Mouse (Mus musculus): ENCODE results near the gene Angptl8. TPM values are rescaled to one million over a fixed set of nuclear protein-coding genes. Genes with fewer than 3 reads are reported as not detected.

The Angptl8 gene
- polyA plus RNA-seq, 1 experiment from 2014 or later: 0.83 TPM

- under 1% methylated on average over 26 of the region's 26 CpGs for WGBS
- peak; percentile 79 for DNase-seq (ENCODE audit: low spot score)
- no peaks in the 10 kb centered on the region for H3K27me3 ChIP-seq (ENCODE audit: low read depth, poor library complexity, severe bottlenecking)
- H3K4me3 ChIP-seq: peak overlapping the region; percentile 85
- H3K4me1 ChIP-seq: peaks cover 33% of the 10 kb centered on the region
- peak overlapping the region; percentile 91 for H3K27ac ChIP-seq (replicated peaks)
- H3K9me3 ChIP-seq (replicated peaks): no peaks in the 10 kb centered on the region
- H3K36me3 ChIP-seq: peaks cover 36% of the 10 kb centered on the region
These were observed 37.4 kb upstream of the Angptl8 start for GRCm38 (mm10) chr9:21797921-21798344.

- Histone ChIP-seq H3K4me1 (peaks cover 33% of the 10 kb centered on the region), H3K4me3 (peak within 1 kb of the TSS; percentile 85), H3K9me3 (replicated peaks) (no peaks in the 10 kb centered on the region), H3K27me3 (ENCODE audit: low read depth, poor library complexity, severe bottlenecking) (no peaks in the 10 kb centered on the region), H3K27ac (replicated peaks) (peak within 1 kb of the TSS; percentile 91), H3K36me3 (peaks cover 30% of the 10 kb centered on the region)
- peak; percentile 89 for DNase-seq (ENCODE audit: low spot score)
- WGBS: under 1% methylated on average over 52 of the region's 52 CpGs
These were observed 36.8 kb upstream of the Angptl8 start, which contains the start of gene Kank2 for GRCm38 (mm10) chr9:21798345-21799009. Gene Kank2, minus strand, starts transcription at chr9:21798744.

GRCm38 (mm10) chr9:21799010-21799350 lies 36.3 kb upstream of the Angptl8 start:
- Histone ChIP-seq H3K4me1 (peaks cover 34% of the 10 kb centered on the region), H3K27me3 (ENCODE audit: low read depth, poor library complexity, severe bottlenecking) (no peaks in the 10 kb centered on the region), H3K27ac (replicated peaks) (peak overlapping the region; percentile 91), H3K36me3 (peaks cover 25% of the 10 kb centered on the region), H3K4me3 (peak overlapping the region; percentile 85), H3K9me3 (replicated peaks) (no peaks in the 10 kb centered on the region)
- WGBS: 53% methylated on average over 3 of the region's 3 CpGs
- DNase-seq (ENCODE audit: low spot score): no peak

- Histone ChIP-seq H3K27ac (replicated peaks) (no peak overlapping the region), H3K27me3 (ENCODE audit: low read depth, poor library complexity, severe bottlenecking) (no peaks in the 10 kb centered on the region), H3K9me3 (replicated peaks) (no peaks in the 10 kb centered on the region), H3K36me3 (peaks cover 8% of the 10 kb centered on the region; the same call in 1 of the 2 replicates), H3K4me1 (peaks cover 38% of the 10 kb centered on the region), H3K4me3 (no peak overlapping the region)
- WGBS: 79% methylated on average over 7 of the region's 7 CpGs
- no peak for DNase-seq (ENCODE audit: low spot score)
These were observed 34.2 kb upstream of the Angptl8 start for GRCm38 (mm10) chr9:21801121-21801520.

- Histone ChIP-seq H3K27me3 (ENCODE audit: low read depth, poor library complexity, severe bottlenecking) (no peaks in the 10 kb centered on the region), H3K4me1 (peaks cover 33% of the 10 kb centered on the region), H3K9me3 (replicated peaks) (no peaks in the 10 kb centered on the region), H3K4me3 (no peak overlapping the region), H3K27ac (replicated peaks) (no peak overlapping the region), H3K36me3 (peaks cover 8% of the 10 kb centered on the region; the same call in 1 of the 2 replicates)
- DNase-seq (ENCODE audit: low spot score): no peak
- WGBS: 94% methylated on average over 7 of the region's 7 CpGs
These were observed 33.7 kb upstream of the Angptl8 start for GRCm38 (mm10) chr9:21801591-21801990.

- DNase-seq (ENCODE audit: low spot score): peak; percentile 80
- Histone ChIP-seq H3K4me3 (no peak overlapping the region), H3K4me1 (peaks cover 11% of the 10 kb centered on the region; the same call in 1 of the 2 replicates), H3K27me3 (ENCODE audit: low read depth, poor library complexity, severe bottlenecking) (no peaks in the 10 kb centered on the region), H3K36me3 (peaks cover 8% of the 10 kb centered on the region; the same call in 1 of the 2 replicates), H3K9me3 (replicated peaks) (no peaks in the 10 kb centered on the region), H3K27ac (replicated peaks) (peak overlapping the region; percentile 24; the same call in 1 of the 2 replicates)
- WGBS: 46% methylated on average over 13 of the region's 13 CpGs
These were observed 31.2 kb upstream of the Angptl8 start for GRCm38 (mm10) chr9:21803986-21804644.

GRCm38 (mm10) chr9:21806363-21806762 lies 28.9 kb upstream of the Angptl8 start:
- Histone ChIP-seq H3K4me1 (peaks cover 11% of the 10 kb centered on the region; the same call in 1 of the 2 replicates), H3K27ac (replicated peaks) (no peak overlapping the region), H3K36me3 (peaks cover 9% of the 10 kb centered on the region), H3K4me3 (no peak overlapping the region), H3K9me3 (replicated peaks) (no peaks in the 10 kb centered on the region), H3K27me3 (ENCODE audit: low read depth, poor library complexity, severe bottlenecking) (no peaks in the 10 kb centered on the region)
- 73% methylated on average over 3 of the region's 3 CpGs for WGBS
- no peak for DNase-seq (ENCODE audit: low spot score)

GRCm38 (mm10) chr9:21806976-21807375 lies 28.3 kb upstream of the Angptl8 start:
- Histone ChIP-seq H3K9me3 (replicated peaks) (no peaks in the 10 kb centered on the region), H3K27me3 (ENCODE audit: low read depth, poor library complexity, severe bottlenecking) (no peaks in the 10 kb centered on the region), H3K36me3 (peaks cover 9% of the 10 kb centered on the region), H3K4me3 (no peak overlapping the region), H3K27ac (replicated peaks) (no peak overlapping the region), H3K4me1 (peaks cover 11% of the 10 kb centered on the region; the same call in 1 of the 2 replicates)
- DNase-seq (ENCODE audit: low spot score): no peak
- 83% methylated on average over 11 of the region's 11 CpGs for WGBS

GRCm38 (mm10) chr9:21808561-21808960 lies 26.7 kb upstream of the Angptl8 start:
- Histone ChIP-seq H3K9me3 (replicated peaks) (no peaks in the 10 kb centered on the region), H3K36me3 (peaks cover 15% of the 10 kb centered on the region), H3K4me3 (no peak overlapping the region), H3K27ac (replicated peaks) (no peak overlapping the region), H3K4me1 (peaks cover 11% of the 10 kb centered on the region; the same call in 1 of the 2 replicates), H3K27me3 (ENCODE audit: low read depth, poor library complexity, severe bottlenecking) (no peaks in the 10 kb centered on the region)
- DNase-seq (ENCODE audit: low spot score): no peak
- WGBS: 75% methylated on average over 3 of the region's 3 CpGs

GRCm38 (mm10) chr9:21811170-21811569 lies 24.1 kb upstream of the Angptl8 start:
- Histone ChIP-seq H3K27me3 (ENCODE audit: low read depth, poor library complexity, severe bottlenecking) (no peaks in the 10 kb centered on the region), H3K9me3 (replicated peaks) (no peaks in the 10 kb centered on the region), H3K36me3 (peaks cover 37% of the 10 kb centered on the region), H3K27ac (replicated peaks) (no peak overlapping the region), H3K4me1 (no peaks in the 10 kb centered on the region), H3K4me3 (no peak overlapping the region)
- no peak for DNase-seq (ENCODE audit: low spot score)
- WGBS: 90% methylated on average over 5 of the region's 5 CpGs

- Histone ChIP-seq H3K4me3 (no peak overlapping the region), H3K4me1 (peaks cover 4% of the 10 kb centered on the region; the same call in 1 of the 2 replicates), H3K27me3 (ENCODE audit: low read depth, poor library complexity, severe bottlenecking) (no peaks in the 10 kb centered on the region), H3K27ac (replicated peaks) (no peak overlapping the region), H3K9me3 (replicated peaks) (no peaks in the 10 kb centered on the region), H3K36me3 (peaks cover 57% of the 10 kb centered on the region)
- WGBS: 78% methylated on average over 9 of the region's 9 CpGs
- no peak for DNase-seq (ENCODE audit: low spot score)
These were observed 18.5 kb upstream of the Angptl8 start for GRCm38 (mm10) chr9:21816716-21817305.

GRCm38 (mm10) chr9:21818125-21818524 lies 17.2 kb upstream of the Angptl8 start:
- WGBS: 86% methylated on average over 4 of the region's 4 CpGs
- DNase-seq (ENCODE audit: low spot score): no peak
- Histone ChIP-seq H3K4me1 (peaks cover 4% of the 10 kb centered on the region; the same call in 1 of the 2 replicates), H3K36me3 (peaks cover 52% of the 10 kb centered on the region), H3K27me3 (ENCODE audit: low read depth, poor library complexity, severe bottlenecking) (no peaks in the 10 kb centered on the region), H3K9me3 (replicated peaks) (no peaks in the 10 kb centered on the region), H3K4me3 (no peak overlapping the region), H3K27ac (replicated peaks) (no peak overlapping the region)

GRCm38 (mm10) chr9:21818561-21818960 lies 16.7 kb upstream of the Angptl8 start:
- Histone ChIP-seq H3K36me3 (peaks cover 48% of the 10 kb centered on the region), H3K4me1 (peaks cover 4% of the 10 kb centered on the region; the same call in 1 of the 2 replicates), H3K9me3 (replicated peaks) (no peaks in the 10 kb centered on the region), H3K27ac (replicated peaks) (no peak overlapping the region), H3K27me3 (ENCODE audit: low read depth, poor library complexity, severe bottlenecking) (no peaks in the 10 kb centered on the region), H3K4me3 (no peak overlapping the region)
- 92% methylated on average over 6 of the region's 6 CpGs for WGBS
- no peak for DNase-seq (ENCODE audit: low spot score)
